Mouse (Mus musculus) stomach, embryonic 14.5 days (tissue): ENCODE measurements around the gene Zscan21. TPM values are rescaled to one million over a fixed set of nuclear protein-coding genes. Genes with fewer than 3 reads are reported as not detected.

Experiments used
- ATAC-seq: fragments of 200-750 bp; cut with Nextera tagmentation; 2 replicates; pipeline ENCODE4 v1.8.0; 2017; ENCODE audit warnings: low read depth, moderate TSS enrichment; ENCODE audit not compliant: insufficient number of reproducible peaks, insufficient read depth, low FRiP score
- H3K27ac ChIP-seq: fragments of 300-500 bp; sonication (generic); 2 replicates; pipeline ENCODE4 v1.5.1; 2014; ENCODE audit warnings: mild to moderate bottlenecking, low read length, moderate library complexity, mixed read lengths
- H3K27me3 ChIP-seq: fragments of 300-500 bp; sonication (generic); 2 replicates; pipeline ENCODE4 v1.6.1; 2014; ENCODE audit warnings: low read length, control low read depth, mixed read lengths; ENCODE audit not compliant: control insufficient read depth, insufficient read depth
- H3K36me3 ChIP-seq: fragments of 300-500 bp; sonication (generic); 2 replicates; pipeline ENCODE4 v1.6.1; 2014; ENCODE audit warnings: mild to moderate bottlenecking, control low read depth, low read length, moderate library complexity, mixed read lengths; ENCODE audit not compliant: control insufficient read depth, insufficient read depth
- H3K4me1 ChIP-seq: fragments of 300-500 bp; sonication (generic); 2 replicates; pipeline ENCODE4 v1.6.1; 2014; ENCODE audit warnings: low read length, control low read depth, mixed read lengths; ENCODE audit not compliant: control insufficient read depth, insufficient read depth
- H3K4me2 ChIP-seq: fragments of 300-500 bp; sonication (generic); replicated peaks from 2 replicates; pipeline ENCODE4 v1.6.1; 2014; ENCODE audit warnings: low read depth, low read length, control low read depth
- H3K4me3 ChIP-seq: fragments of 300-500 bp; sonication (generic); 2 replicates; pipeline ENCODE4 v1.5.1; 2014; ENCODE audit warnings: low read depth, low read length, control low read depth
- H3K9ac ChIP-seq: fragments of 300-500 bp; sonication (generic); replicated peaks from 2 replicates; pipeline ENCODE4 v1.6.1; 2014; ENCODE audit warnings: low read depth, mild to moderate bottlenecking, control low read depth, low read length, moderate library complexity, mixed read lengths
- H3K9me3 ChIP-seq: fragments of 300-500 bp; sonication (generic); 2 replicates; pipeline ENCODE4 v1.6.1; 2016; ENCODE audit warnings: low read depth, low read length, control low read depth; ENCODE audit not compliant: control insufficient read depth
- WGBS: fragments of 180-500 bp; shearing (Covaris S2); extraction: QIAGEN DNeasy Blood & Tissue Kit; methylation state at CpG from one replicate; pipeline ENCODE4 v1.1.7; 2014; 5-methylcytosine and 5-hydroxymethylcytosine counted together
- polyA plus RNA-seq: library from polyadenylated mRNA; unstranded; fragments of >200 nt; fragmentation: Nextera tagmentation; extraction: Ambion mirVana; gene quantifications from 2 replicates; pipeline ENCODE4 v1.2.1, GENCODE M21; 2014

Gene Zscan21
- 59.2 and 60.9 TPM in 2 replicates for polyA plus RNA-seq

DNA sequence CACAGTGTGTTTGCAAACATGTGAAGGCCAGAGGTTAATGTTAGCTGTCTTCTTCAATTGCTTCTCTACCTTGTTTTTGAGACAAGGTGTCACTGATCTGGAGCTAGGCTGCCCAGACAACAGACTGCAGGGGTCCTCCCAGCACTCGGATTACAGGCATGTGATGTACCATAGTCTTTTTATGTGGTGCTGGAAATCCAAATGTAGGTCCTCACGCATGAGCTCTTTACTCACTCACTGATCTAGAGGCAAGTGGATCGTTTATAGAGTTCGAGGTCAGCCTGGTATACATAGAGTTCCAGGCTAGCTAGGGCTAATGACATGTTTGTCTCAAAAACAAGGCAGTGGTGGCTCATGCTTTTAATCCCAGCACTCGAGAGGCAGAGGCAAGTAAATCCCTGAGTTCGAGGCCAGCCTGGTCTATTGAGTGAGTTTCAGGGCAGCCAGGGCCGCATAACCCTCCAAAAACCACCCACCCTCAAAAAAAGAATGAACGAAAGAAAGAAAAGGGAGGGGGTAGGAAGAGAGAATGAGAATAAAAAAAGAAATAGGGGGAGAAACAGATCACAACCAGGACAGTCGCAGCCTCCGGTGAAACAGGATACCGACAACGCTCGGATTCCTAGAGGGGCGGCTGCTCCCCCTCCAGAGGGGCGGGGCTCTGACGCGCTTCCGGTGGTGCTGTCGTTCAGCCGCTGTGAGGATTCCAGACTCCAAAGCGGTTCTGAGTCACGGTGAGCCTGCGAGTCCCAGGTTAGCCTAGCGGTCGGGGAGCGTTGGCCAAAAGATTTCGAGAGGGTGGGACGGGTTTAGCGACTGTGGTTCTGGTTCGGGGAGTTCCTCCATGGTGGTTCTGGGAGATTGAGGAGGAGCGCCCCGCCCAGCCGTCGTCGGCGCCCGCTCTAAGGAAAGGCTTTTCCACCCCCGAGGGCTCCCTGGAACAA, at the start of gene Zscan21:
Zscan21 (plus strand) TSS at position 649 of the 944 bp plus-strand sequence.
- peaks cover 3% of the 10 kb centered on the region; the same call in 1 of the 2 replicates for H3K36me3 ChIP-seq
- H3K4me3 ChIP-seq, result peak within 1 kb of the TSS; percentile 58
- no peaks in the 10 kb centered on the region for H3K27me3 ChIP-seq
- WGBS, result 6% methylated on average over 38 of the region's 38 CpGs
- H3K4me2 ChIP-seq, result peak within 1 kb of the TSS; percentile 64
- H3K9me3 ChIP-seq, result no peaks in the 10 kb centered on the region
- no peaks in the 10 kb centered on the region; the same call in 1 of the 2 replicates for H3K4me1 ChIP-seq
- H3K9ac ChIP-seq, result peak within 1 kb of the TSS; percentile 71
- peak; percentile 93 for ATAC-seq
- H3K27ac ChIP-seq, result peak within 1 kb of the TSS; percentile 92

DNA sequence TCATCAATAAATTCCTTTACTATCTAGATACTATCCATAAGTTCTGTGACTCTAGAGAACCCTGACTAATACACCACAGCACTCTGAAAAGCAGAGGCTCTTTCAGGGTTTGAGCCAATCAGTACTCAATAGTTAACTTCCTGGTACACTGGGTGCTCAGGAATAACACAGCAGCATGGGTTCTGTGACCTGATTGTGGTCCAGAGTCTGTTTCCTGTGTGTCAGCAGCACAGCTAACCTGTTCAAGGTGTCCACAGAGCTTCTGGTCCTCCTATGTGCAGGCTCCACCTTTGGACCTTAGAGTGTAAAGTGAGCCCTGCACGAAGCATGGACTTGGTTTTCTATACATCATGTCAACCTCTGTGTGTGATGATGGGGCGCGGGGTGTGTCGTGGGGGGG, 42.9 kb upstream of the Zscan21 start:
- no peak overlapping the region for H3K9ac ChIP-seq
- WGBS, result 80% methylated on average over 4 of the region's 4 CpGs
- no peak overlapping the region for H3K4me2 ChIP-seq
- H3K4me3 ChIP-seq, result no peak overlapping the region
- H3K27ac ChIP-seq, result no peak overlapping the region
- no peak for ATAC-seq
- no peaks in the 10 kb centered on the region for H3K4me1 ChIP-seq
- H3K27me3 ChIP-seq, result no peaks in the 10 kb centered on the region
- H3K36me3 ChIP-seq, result no peaks in the 10 kb centered on the region
- no peaks in the 10 kb centered on the region for H3K9me3 ChIP-seq

DNA sequence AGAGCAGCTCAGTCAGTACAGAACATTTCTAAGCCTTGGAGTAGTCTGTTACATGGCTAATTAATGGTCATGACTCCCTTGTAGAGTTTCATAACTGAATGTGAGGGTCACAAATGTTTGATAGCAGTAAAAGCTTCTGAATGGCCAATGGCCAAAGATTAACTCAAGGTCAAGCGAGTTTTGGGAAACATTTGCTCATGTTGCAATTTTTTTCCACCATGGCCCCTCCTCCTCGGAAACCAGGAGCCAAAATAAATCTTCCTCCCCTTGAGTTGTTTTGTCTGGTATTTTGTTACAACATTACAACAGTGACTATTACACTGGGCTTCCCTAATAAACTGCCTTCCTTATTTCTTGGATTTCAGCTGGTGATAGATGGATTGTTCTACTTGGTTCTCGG, 41.0 kb upstream of the Zscan21 start:
- 70% methylated on average over 3 of the region's 3 CpGs for WGBS
- ATAC-seq, result no peak
- Histone ChIP-seq H3K9ac (no peak overlapping the region), H3K4me2 (no peak overlapping the region), H3K4me1 (no peaks in the 10 kb centered on the region), H3K4me3 (no peak overlapping the region), H3K27me3 (no peaks in the 10 kb centered on the region), H3K27ac (no peak overlapping the region), H3K36me3 (no peaks in the 10 kb centered on the region), H3K9me3 (no peaks in the 10 kb centered on the region)

DNA sequence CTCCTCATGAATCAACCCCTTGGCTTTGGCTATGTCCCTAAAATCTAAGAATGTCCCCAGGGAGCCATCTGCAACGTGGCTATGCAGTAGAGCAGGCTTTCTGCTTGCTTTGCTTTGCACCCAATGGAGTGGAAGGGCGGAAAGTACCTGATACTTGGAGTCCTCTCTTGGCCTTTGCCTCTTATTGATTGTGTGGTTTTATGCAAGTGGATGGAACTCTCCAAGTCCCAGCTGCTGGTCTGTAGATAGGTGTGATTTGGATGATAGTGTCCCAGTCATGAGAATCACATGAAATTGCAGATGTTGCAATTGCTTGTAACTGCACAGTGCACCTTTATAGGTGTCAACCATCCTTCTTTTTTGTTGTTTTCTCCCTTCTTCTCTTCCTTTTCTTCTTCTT, 40.6 kb upstream of the Zscan21 start:
- WGBS, result 56% methylated on average over 2 of the region's 2 CpGs
- no peak overlapping the region for H3K9ac ChIP-seq
- ATAC-seq, result no peak

DNA sequence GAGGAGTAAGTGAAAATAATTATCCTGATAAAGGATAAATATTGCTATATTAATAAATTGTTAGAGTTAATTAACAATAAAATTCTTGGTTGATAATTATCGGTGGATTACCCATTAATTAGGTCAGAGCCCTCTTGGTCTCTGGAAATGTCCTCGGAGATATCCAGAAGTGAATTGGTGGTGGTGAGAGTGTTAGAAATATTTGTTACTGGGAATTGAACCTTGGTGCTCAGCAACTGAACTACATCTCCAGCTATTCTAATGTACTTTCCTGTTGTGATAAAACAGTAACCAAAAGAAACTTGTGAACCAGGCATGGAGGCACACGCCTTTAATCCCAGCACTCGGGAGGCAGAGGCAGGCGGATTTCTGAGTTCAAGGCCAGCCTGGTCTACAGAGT, 36.2 kb upstream of the Zscan21 start:
- ATAC-seq, result no peak
- H3K4me3 ChIP-seq, result no peak overlapping the region
- no peaks in the 10 kb centered on the region for H3K9me3 ChIP-seq
- 86% methylated on average over 5 of the region's 5 CpGs for WGBS
- H3K36me3 ChIP-seq, result no peaks in the 10 kb centered on the region
- H3K4me1 ChIP-seq, result no peaks in the 10 kb centered on the region
- no peaks in the 10 kb centered on the region for H3K27me3 ChIP-seq
- H3K9ac ChIP-seq, result no peak overlapping the region
- no peak overlapping the region for H3K4me2 ChIP-seq
- H3K27ac ChIP-seq, result no peak overlapping the region

More for the DNA sequence above, 40.6 kb upstream of the Zscan21 start:
- Histone ChIP-seq H3K9me3 (no peaks in the 10 kb centered on the region), H3K4me1 (no peaks in the 10 kb centered on the region), H3K27ac (no peak overlapping the region), H3K4me2 (no peak overlapping the region), H3K36me3 (no peaks in the 10 kb centered on the region), H3K27me3 (no peaks in the 10 kb centered on the region), H3K4me3 (no peak overlapping the region)

DNA sequence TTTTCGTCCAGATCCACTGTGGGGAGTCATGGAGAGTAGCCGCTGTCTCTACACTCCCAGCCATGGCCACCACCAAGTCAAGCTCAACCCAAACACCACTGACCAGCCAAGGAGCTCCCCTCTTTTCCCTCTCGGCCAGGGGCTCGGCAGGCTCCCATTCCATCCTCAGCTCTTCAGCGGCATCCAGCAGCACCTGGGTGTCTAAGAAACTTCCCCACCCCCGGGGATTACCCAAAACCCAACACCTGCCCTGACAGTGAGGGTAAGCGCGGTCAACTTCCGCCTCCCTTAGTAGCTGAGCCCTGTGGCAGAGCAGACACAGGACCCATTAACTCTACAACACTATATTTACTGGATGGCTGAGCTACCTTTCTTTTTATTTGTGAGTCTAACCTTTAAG, 35.3 kb upstream of the Zscan21 start:
- WGBS, result 84% methylated on average over 9 of the region's 9 CpGs
- ATAC-seq, result no peak
- Histone ChIP-seq H3K27ac (no peak overlapping the region), H3K9me3 (no peaks in the 10 kb centered on the region), H3K9ac (no peak overlapping the region), H3K36me3 (no peaks in the 10 kb centered on the region), H3K4me2 (no peak overlapping the region), H3K27me3 (no peaks in the 10 kb centered on the region), H3K4me3 (no peak overlapping the region), H3K4me1 (peaks cover under 1% of the 10 kb centered on the region; the same call in 1 of the 2 replicates)

DNA sequence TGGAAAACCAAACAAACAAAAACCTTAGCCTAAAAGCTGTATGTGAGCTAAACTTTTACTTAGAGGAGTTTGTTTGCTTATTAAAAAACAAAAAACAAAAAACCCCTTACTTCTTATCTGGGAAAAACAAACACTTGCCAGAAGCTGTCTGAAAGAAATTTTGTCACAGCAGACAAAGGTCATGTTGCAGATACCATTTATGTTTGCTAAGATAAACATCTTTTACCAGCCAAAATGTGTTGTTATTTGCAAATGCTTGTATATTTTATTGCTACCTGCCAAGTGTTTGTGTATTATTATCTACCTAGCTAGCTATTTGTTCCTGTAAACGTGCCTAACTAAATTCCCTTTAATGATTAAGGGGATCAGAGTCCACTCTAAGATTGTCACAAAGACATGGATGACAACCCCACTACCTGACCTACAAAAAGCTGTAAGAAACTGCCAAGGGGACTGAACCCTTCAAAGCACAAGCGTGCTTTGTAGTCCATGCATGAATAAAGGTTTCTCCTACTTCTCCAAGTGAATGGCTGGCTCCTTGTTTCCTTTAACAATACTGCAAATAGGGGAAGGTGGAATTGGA, 33.3 kb upstream of the Zscan21 start:
- 58% methylated on average over 2 of the region's 2 CpGs for WGBS
- Histone ChIP-seq H3K4me3 (no peak overlapping the region), H3K9ac (no peak overlapping the region), H3K36me3 (no peaks in the 10 kb centered on the region), H3K27me3 (no peaks in the 10 kb centered on the region), H3K27ac (no peak overlapping the region), H3K4me2 (no peak overlapping the region), H3K4me1 (peaks cover 9% of the 10 kb centered on the region; the same call in 1 of the 2 replicates), H3K9me3 (no peaks in the 10 kb centered on the region)
- no peak for ATAC-seq

DNA sequence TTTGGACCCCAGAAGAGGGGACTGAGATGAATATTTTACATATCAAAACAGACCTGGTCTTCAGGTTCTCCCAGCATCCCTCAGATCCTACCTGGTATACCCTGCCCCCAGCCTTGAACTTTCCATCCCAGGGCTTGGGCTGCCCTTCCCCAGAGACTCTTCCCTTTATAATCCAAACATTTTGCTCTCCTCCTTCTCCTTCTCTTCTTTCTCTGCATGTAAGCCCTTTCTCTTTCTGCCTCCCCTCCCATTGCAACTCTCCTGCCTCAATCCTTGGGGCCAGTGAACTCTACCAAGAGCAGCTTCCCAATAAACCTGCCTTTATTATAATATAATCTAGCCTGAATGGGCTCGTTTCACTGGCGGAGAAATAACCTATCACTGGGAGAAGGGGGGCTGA, 32.8 kb upstream of the Zscan21 start:
- Histone ChIP-seq H3K4me3 (no peak overlapping the region), H3K4me1 (peaks cover 9% of the 10 kb centered on the region; the same call in 1 of the 2 replicates), H3K4me2 (no peak overlapping the region), H3K9me3 (no peaks in the 10 kb centered on the region), H3K27ac (no peak overlapping the region), H3K36me3 (no peaks in the 10 kb centered on the region), H3K9ac (no peak overlapping the region), H3K27me3 (no peaks in the 10 kb centered on the region)
- ATAC-seq, result no peak
- 85% methylated on average over 2 of the region's 2 CpGs for WGBS
